Mouse (Mus musculus) forebrain, embryonic 13.5 days (tissue): Measurements from ENCODE around the gene Gm45717. TPM values are rescaled to one million over a fixed set of nuclear protein-coding genes. Genes with fewer than 3 reads are reported as not detected.

Experiments
- ATAC-seq: fragments of 200-750 bp; cut with Nextera tagmentation; 2 replicates; pipeline ENCODE4 v1.8.0; 2017
- H3K27ac ChIP-seq: fragments of 300-500 bp; sonication (generic); 2 replicates; pipeline ENCODE4 v1.5.1; 2015; ENCODE audit warnings: inconsistent platforms, mild to moderate bottlenecking, moderate library complexity
- H3K27me3 ChIP-seq: fragments of 300-500 bp; sonication (generic); 2 replicates; pipeline ENCODE4 v1.6.1; 2015; ENCODE audit warnings: mild to moderate bottlenecking, inconsistent platforms
- H3K36me3 ChIP-seq: fragments of 300-500 bp; sonication (generic); 2 replicates; pipeline ENCODE4 v1.6.1; 2015; ENCODE audit warnings: mild to moderate bottlenecking, inconsistent platforms; ENCODE audit not compliant: poor library complexity, severe bottlenecking
- H3K4me1 ChIP-seq: fragments of 300-500 bp; sonication (generic); 2 replicates; pipeline ENCODE4 v1.6.1; 2015; ENCODE audit warnings: inconsistent platforms
- H3K4me2 ChIP-seq: fragments of 300-500 bp; sonication (generic); 2 replicates; pipeline ENCODE4 v1.6.1; 2015; ENCODE audit warnings: inconsistent platforms, mild to moderate bottlenecking, moderate library complexity
- H3K4me3 ChIP-seq: fragments of 300-500 bp; sonication (generic); 2 replicates; pipeline ENCODE4 v1.5.1; 2015; ENCODE audit warnings: mild to moderate bottlenecking, inconsistent platforms
- H3K9ac ChIP-seq: fragments of 300-500 bp; sonication (generic); 2 replicates; pipeline ENCODE4 v1.6.1; 2015; ENCODE audit warnings: mild to moderate bottlenecking, inconsistent platforms
- H3K9me3 ChIP-seq: fragments of 300-500 bp; sonication (generic); replicated peaks from 2 replicates; pipeline ENCODE4 v1.6.1; 2016; ENCODE audit warnings: inconsistent platforms
- WGBS: fragments of 180-500 bp; shearing (Covaris S2); methylation state at CpG from one replicate; pipeline ENCODE4 v1.1.7; 2015; 5-methylcytosine and 5-hydroxymethylcytosine counted together
- polyA plus RNA-seq: library from polyadenylated mRNA; unstranded; fragments of >200 nt; fragmentation: Nextera tagmentation; extraction: Ambion mirVana; gene quantifications from 2 replicates; pipeline ENCODE4 v1.2.1, GENCODE M21; 2015

Gene Gm45717
- polyA plus RNA-seq, 1 experiment from 2014 or later = not detected

DNA sequence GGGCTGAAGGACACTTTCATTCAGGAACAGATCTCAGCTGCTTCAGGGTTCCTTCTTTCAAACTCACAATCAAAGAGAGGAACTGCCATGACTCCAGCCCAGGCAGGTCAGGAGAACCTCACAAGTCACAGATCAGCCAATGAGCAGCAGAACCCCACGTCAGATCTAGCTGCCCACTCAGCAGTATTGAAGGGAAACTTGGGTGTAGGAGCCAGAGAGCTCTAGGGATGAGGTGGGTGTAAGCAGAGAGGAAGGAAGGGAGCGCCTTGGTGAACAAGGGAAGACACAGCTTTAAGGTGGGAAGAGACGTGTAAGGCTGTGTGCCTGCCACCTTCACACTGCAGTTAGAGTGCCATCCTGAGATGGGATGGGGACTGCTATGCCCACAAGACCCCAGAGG, 43.4 kb downstream of the Gm45717 start:
- H3K27ac ChIP-seq = no peak overlapping the region
- no peaks in the 10 kb centered on the region for H3K27me3 ChIP-seq
- no peak overlapping the region for H3K9ac ChIP-seq
- H3K36me3 ChIP-seq = no peaks in the 10 kb centered on the region
- no peaks in the 10 kb centered on the region for H3K9me3 ChIP-seq
- peaks cover 4% of the 10 kb centered on the region; the same call in 1 of the 2 replicates for H3K4me1 ChIP-seq
- WGBS = 72% methylated on average over 3 of the region's 3 CpGs
- no peak overlapping the region for H3K4me2 ChIP-seq
- ATAC-seq = no peak
- no peak overlapping the region for H3K4me3 ChIP-seq

DNA sequence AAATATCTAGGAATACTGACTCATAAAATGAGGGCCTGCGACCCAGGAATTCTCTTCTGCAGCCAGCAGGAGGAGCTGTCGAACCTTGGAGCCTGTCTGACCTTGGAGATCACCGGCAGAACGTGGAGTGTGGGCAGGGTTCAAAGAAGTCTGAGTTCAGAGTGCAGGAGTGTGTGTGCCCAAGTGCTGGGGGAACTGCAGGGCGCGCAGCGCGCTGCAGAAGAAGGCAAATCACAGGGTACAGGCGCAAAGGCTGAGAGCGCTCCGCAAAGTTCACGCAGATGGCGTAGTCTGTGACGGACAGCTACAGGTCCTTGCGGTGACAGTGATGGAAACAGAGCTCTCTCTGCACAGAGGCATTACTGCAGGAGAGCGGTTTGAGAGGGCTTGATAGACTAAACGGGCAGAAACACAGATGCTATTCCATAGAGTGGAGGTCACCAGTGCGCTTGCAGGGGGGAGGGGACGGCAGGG, 47.1 kb downstream of the Gm45717 start:
- Histone ChIP-seq H3K4me3 (peak overlapping the region; percentile 35), H3K9ac (peak overlapping the region; percentile 53), H3K4me1 (peaks cover 4% of the 10 kb centered on the region; the same call in 1 of the 2 replicates), H3K4me2 (peak overlapping the region; percentile 71), H3K9me3 (no peaks in the 10 kb centered on the region), H3K27ac (no peak overlapping the region), H3K27me3 (no peaks in the 10 kb centered on the region), H3K36me3 (no peaks in the 10 kb centered on the region)
- ATAC-seq = peak; percentile 63
- WGBS = 3% methylated on average over 19 of the region's 19 CpGs

- Histone ChIP-seq H3K27me3 (no peaks in the 10 kb centered on the region), H3K27ac (no peak overlapping the region), H3K4me3 (no peak overlapping the region; the same call in 1 of the 2 replicates), H3K9me3 (no peaks in the 10 kb centered on the region), H3K4me2 (peak overlapping the region; percentile 71; the same call in 1 of the 2 replicates), H3K36me3 (no peaks in the 10 kb centered on the region), H3K9ac (no peak overlapping the region), H3K4me1 (peaks cover 7% of the 10 kb centered on the region; the same call in 1 of the 2 replicates)
- no peak for ATAC-seq
- 51% methylated on average over 7 of the region's 7 CpGs for WGBS
These were observed 47.6 kb downstream of the Gm45717 start for GRCm38 (mm10) chr7:140908181-140908580.

GRCm38 (mm10) chr7:140907697-140908096, 48.0 kb downstream of the Gm45717 start:
- H3K4me3 ChIP-seq = no peak overlapping the region
- no peak overlapping the region for H3K4me2 ChIP-seq
- H3K36me3 ChIP-seq = no peaks in the 10 kb centered on the region
- no peak for ATAC-seq
- peaks cover 7% of the 10 kb centered on the region; the same call in 1 of the 2 replicates for H3K4me1 ChIP-seq
- H3K27me3 ChIP-seq = no peaks in the 10 kb centered on the region
- WGBS = 88% methylated on average over 7 of the region's 7 CpGs
- no peak overlapping the region for H3K9ac ChIP-seq
- no peaks in the 10 kb centered on the region for H3K9me3 ChIP-seq
- H3K27ac ChIP-seq = no peak overlapping the region

GRCm38 (mm10) chr7:140907131-140907530, 48.6 kb downstream of the Gm45717 start:
- H3K27me3 ChIP-seq = no peaks in the 10 kb centered on the region
- no peaks in the 10 kb centered on the region for H3K9me3 ChIP-seq
- no peaks in the 10 kb centered on the region for H3K36me3 ChIP-seq
- H3K4me2 ChIP-seq = no peak overlapping the region
- no peak overlapping the region for H3K4me3 ChIP-seq
- ATAC-seq = no peak
- H3K9ac ChIP-seq = no peak overlapping the region
- WGBS = 86% methylated on average over 13 of the region's 13 CpGs
- H3K27ac ChIP-seq = no peak overlapping the region
- peaks cover 7% of the 10 kb centered on the region; the same call in 1 of the 2 replicates for H3K4me1 ChIP-seq

DNA sequence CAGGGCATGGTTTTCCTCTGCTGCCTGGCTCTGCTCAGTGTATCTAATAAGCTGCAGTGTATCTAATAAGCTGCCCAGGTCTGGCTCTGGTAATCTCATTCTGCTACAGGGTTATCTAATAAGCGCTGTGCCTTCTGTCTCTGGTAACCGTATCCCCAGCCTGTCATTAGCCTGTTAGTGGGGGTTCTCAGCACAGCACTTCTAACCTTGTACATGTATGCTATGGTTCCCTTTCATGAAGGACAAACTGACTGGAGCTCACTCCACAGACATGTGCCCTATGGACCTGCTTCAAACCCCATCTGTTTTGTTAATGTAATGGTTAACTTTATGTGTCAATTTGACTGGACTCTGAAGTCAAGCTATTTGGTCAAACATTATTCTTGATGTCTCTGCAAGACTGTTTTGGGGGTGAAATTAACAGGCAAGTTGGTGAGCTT, 50.1 kb downstream of the Gm45717 start:
- no peak for ATAC-seq
- Histone ChIP-seq H3K4me2 (no peak overlapping the region), H3K9ac (no peak overlapping the region), H3K4me1 (peaks cover 7% of the 10 kb centered on the region; the same call in 1 of the 2 replicates), H3K27me3 (no peaks in the 10 kb centered on the region), H3K27ac (no peak overlapping the region), H3K9me3 (no peaks in the 10 kb centered on the region), H3K36me3 (no peaks in the 10 kb centered on the region), H3K4me3 (no peak overlapping the region)
- 85% methylated on average over 2 of the region's 2 CpGs for WGBS

DNA sequence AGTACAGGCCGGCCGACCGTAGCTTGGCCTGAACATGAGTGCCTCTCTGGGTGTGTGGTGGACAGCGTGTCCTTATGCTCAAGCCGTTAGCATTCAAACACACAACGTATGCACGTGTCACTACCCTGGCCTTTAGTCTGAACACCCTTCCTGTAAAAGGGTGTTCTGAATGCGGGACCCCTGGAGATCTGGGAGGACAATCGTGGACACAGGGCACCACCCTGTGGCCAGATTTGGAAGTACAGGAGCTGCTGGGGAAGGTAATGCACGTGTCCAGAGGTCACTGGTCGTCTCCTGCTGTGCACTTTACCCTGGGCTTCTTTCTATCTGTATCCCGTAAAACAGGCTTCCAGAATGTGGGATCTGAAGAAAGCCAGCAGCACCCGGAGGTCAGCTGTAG, 52.5 kb downstream of the Gm45717 start:
- Histone ChIP-seq H3K9ac (no peak overlapping the region), H3K4me3 (no peak overlapping the region), H3K27ac (no peak overlapping the region; the same call in 1 of the 2 replicates), H3K4me2 (no peak overlapping the region), H3K36me3 (peaks cover 13% of the 10 kb centered on the region), H3K9me3 (no peaks in the 10 kb centered on the region), H3K4me1 (peaks cover 2% of the 10 kb centered on the region; the same call in 1 of the 2 replicates), H3K27me3 (no peaks in the 10 kb centered on the region)
- ATAC-seq = peak; percentile 45; the same call in 1 of the 2 replicates
- WGBS = 21% methylated on average over 13 of the region's 13 CpGs

- WGBS = 74% methylated on average over 15 of the region's 15 CpGs
- Histone ChIP-seq H3K4me2 (no peak overlapping the region), H3K36me3 (peaks cover 22% of the 10 kb centered on the region), H3K4me1 (peaks cover 2% of the 10 kb centered on the region; the same call in 1 of the 2 replicates), H3K9me3 (no peaks in the 10 kb centered on the region), H3K27me3 (no peaks in the 10 kb centered on the region), H3K4me3 (no peak overlapping the region), H3K9ac (no peak overlapping the region), H3K27ac (no peak overlapping the region)
- no peak for ATAC-seq
These were observed 53.5 kb downstream of the Gm45717 start for GRCm38 (mm10) chr7:140902036-140902875.

GRCm38 (mm10) chr7:140900220-140900619, 55.5 kb downstream of the Gm45717 start, which contains the start of gene Cox8b:
TSS of gene Cox8b (minus strand) at chr7:140900446.
- Histone ChIP-seq H3K27ac (no peak within 1 kb of the TSS), H3K4me2 (no peak within 1 kb of the TSS), H3K27me3 (no peaks in the 10 kb centered on the region), H3K9me3 (no peaks in the 10 kb centered on the region), H3K36me3 (peaks cover 40% of the 10 kb centered on the region), H3K9ac (no peak within 1 kb of the TSS), H3K4me3 (no peak within 1 kb of the TSS), H3K4me1 (peaks cover 2% of the 10 kb centered on the region; the same call in 1 of the 2 replicates)
- ATAC-seq = no peak
- WGBS = 84% methylated on average over 10 of the region's 10 CpGs

Other genes with a start within 250 kb of the Gm45717 start
- not detected in 2 replicates for gene Cyp2e1, start 192.2 kb downstream of the Gm45717 start, polyA plus RNA-seq
- 0.28 TPM in 1 of 2 replicates, not detected in the other for gene Syce1, start 168.1 kb downstream of the Gm45717 start, polyA plus RNA-seq
- gene Zfp941, start 133.8 kb downstream of the Gm45717 start, polyA plus RNA-seq = 8.7 and 10.6 TPM in 2 replicates
- not detected in 2 replicates for gene Urah, start 120.9 kb downstream of the Gm45717 start, polyA plus RNA-seq
- gene Scgb1c1, start 110.4 kb downstream of the Gm45717 start, polyA plus RNA-seq = not detected in 2 replicates
- gene Odf3, start 108.1 kb downstream of the Gm45717 start, polyA plus RNA-seq = not detected in 2 replicates
- gene Gm45785, start 99.6 kb downstream of the Gm45717 start, polyA plus RNA-seq = not detected in 2 replicates
- 65.7 and 80.4 TPM in 2 replicates for gene Ric8a, start 99.0 kb downstream of the Gm45717 start, polyA plus RNA-seq
- gene Bet1l, start 98.4 kb downstream of the Gm45717 start, polyA plus RNA-seq = 34.6 and 38.7 TPM in 2 replicates
- 310 and 318 TPM in 2 replicates for gene Psmd13, start 74.0 kb downstream of the Gm45717 start, polyA plus RNA-seq
- gene Sirt3, start 73.6 kb downstream of the Gm45717 start, polyA plus RNA-seq = 29.4 and 31.0 TPM in 2 replicates
- gene Cox8b, start 55.5 kb downstream of the Gm45717 start, polyA plus RNA-seq = not detected in 2 replicates
- 0.22 and 0.28 TPM in 2 replicates for gene Nlrp6, start 35.0 kb downstream of the Gm45717 start, polyA plus RNA-seq
- gene Pgghg, start 14.5 kb downstream of the Gm45717 start, polyA plus RNA-seq = 8.2 and 9.4 TPM in 2 replicates
- gene Ifitm5, start 5.6 kb downstream of the Gm45717 start, polyA plus RNA-seq = 0.45 and 0.64 TPM in 2 replicates
- gene Ifitm2, start 50 bp upstream of the Gm45717 start, polyA plus RNA-seq = 147 and 153 TPM in 2 replicates
- gene Ifitm1, start 11.3 kb upstream of the Gm45717 start, polyA plus RNA-seq = 2.7 and 4.8 TPM in 2 replicates
- gene Ifitm3, start 54.8 kb upstream of the Gm45717 start, polyA plus RNA-seq = 12.7 and 18.1 TPM in 2 replicates
- not detected in 2 replicates for gene Ifitm6, start 62.0 kb upstream of the Gm45717 start, polyA plus RNA-seq
- not detected in 2 replicates for gene Gm17387, start 73.2 kb upstream of the Gm45717 start, polyA plus RNA-seq
- gene B4galnt4, start 105.2 kb upstream of the Gm45717 start, polyA plus RNA-seq = 33.0 and 34.7 TPM in 2 replicates
- gene Pkp3, start 122.3 kb upstream of the Gm45717 start, polyA plus RNA-seq = 0.25 TPM in 1 of 2 replicates, not detected in the other
- 1.5 and 1.7 TPM in 2 replicates for gene Sigirr, start 144.6 kb upstream of the Gm45717 start, polyA plus RNA-seq
- gene Ano9, start 161.9 kb upstream of the Gm45717 start, polyA plus RNA-seq = 0.13 TPM in 1 of 2 replicates, not detected in the other
- 61.1 and 69.5 TPM in 2 replicates for gene Ptdss2, start 166.4 kb upstream of the Gm45717 start, polyA plus RNA-seq
- 40.7 and 45.2 TPM in 2 replicates for gene Rnh1, start 216.9 kb upstream of the Gm45717 start, polyA plus RNA-seq
- gene Hras, start 238.1 kb upstream of the Gm45717 start, polyA plus RNA-seq = 67.2 and 73.9 TPM in 2 replicates
- gene Lrrc56, start 238.2 kb upstream of the Gm45717 start, polyA plus RNA-seq = 12.6 and 17.3 TPM in 2 replicates